15 mouse cellular contexts compared by ENCODE assay signal in genomic region chrX:36278750-36279149, GRCm38 (mm10).
"Had no signal": no experiment of that assay in that cellular context is flagged by ENCODE, and none has a peak within 500 bp of the region (broad histone marks: within the 10 kb centered on the region; RNA-seq: fewer than 3 reads in every experiment).

No protein-coding gene starts in this region.

- H3K36me3 ChIP-seq: limb, embryonic 13.5 days; midbrain, embryonic 10.5 days; neural tube, embryonic 12.5 days had no signal

- H3K4me3 ChIP-seq: layer of hippocampus, adult 2 months; limb, embryonic 13.5 days; midbrain, embryonic 10.5 days; myocyte; neural tube, embryonic 12.5 days had no signal

- ATAC-seq: lung, postnatal 0 days had no signal

- H3K27me3 ChIP-seq: limb, embryonic 13.5 days; neural tube, embryonic 12.5 days had no signal

- H3K4me1 ChIP-seq: limb, embryonic 13.5 days; midbrain, embryonic 10.5 days; neural tube, embryonic 12.5 days had no signal

- DNase-seq: kidney, adult 11 months; kidney, adult 9 months; kidney, postnatal 36 days; left cerebral cortex, postnatal 4 days; lung, adult 18-20 months; lung, postnatal 36 days; midbrain, embryonic 14.5 days had no signal

- H3K9ac ChIP-seq: limb, embryonic 13.5 days; liver, embryonic 14.5 days; neural tube, embryonic 12.5 days had no signal

- H3K4me2 ChIP-seq: limb, embryonic 13.5 days; neural tube, embryonic 12.5 days had no signal

- H3K27ac ChIP-seq: kidney, postnatal 0 days; layer of hippocampus, adult 2 months; limb, embryonic 13.5 days; liver, embryonic 14.5 days; midbrain, embryonic 10.5 days; neural tube, embryonic 12.5 days had no signal

- H3K9me3 ChIP-seq: limb, embryonic 13.5 days; midbrain, embryonic 10.5 days; neural tube, embryonic 12.5 days had no signal
